Mouse (Mus musculus) lung, postnatal 0 days (tissue): ENCODE measurements around the gene Mex3a.

Experiments used
- CTCF ChIP-seq: IDR thresholded peaks from 2 replicates; pipeline ENCODE4 v1.5.1; 2016; ENCODE audit warnings: antibody characterized with exemption, mild to moderate bottlenecking
- EP300 ChIP-seq: IDR thresholded peaks from 2 replicates; pipeline ENCODE4 v1.6.1; 2016; ENCODE audit warnings: antibody characterized with exemption, mild to moderate bottlenecking, control low read depth

- TF ChIP-seq CTCF, result peak; percentile 95
- no peak for TF ChIP-seq EP300
Observed at GRCm38 (mm10) chr3:88483621-88484020, 48.6 kb upstream of the Mex3a start.
